Mouse (Mus musculus): ENCODE results near the gene Hist1h2ad. TPM values are rescaled to one million over a fixed set of nuclear protein-coding genes. Genes with fewer than 3 reads are reported as not detected.
"Not testable (repeated sequence)": the region's sequence is repeated elsewhere in the genome, so short reads cannot be mapped to it uniquely, and the experiment has no call there.

The Hist1h2ad gene
- polyA plus RNA-seq, 1 experiment from 2014 or later = 2.6 TPM

DNA sequence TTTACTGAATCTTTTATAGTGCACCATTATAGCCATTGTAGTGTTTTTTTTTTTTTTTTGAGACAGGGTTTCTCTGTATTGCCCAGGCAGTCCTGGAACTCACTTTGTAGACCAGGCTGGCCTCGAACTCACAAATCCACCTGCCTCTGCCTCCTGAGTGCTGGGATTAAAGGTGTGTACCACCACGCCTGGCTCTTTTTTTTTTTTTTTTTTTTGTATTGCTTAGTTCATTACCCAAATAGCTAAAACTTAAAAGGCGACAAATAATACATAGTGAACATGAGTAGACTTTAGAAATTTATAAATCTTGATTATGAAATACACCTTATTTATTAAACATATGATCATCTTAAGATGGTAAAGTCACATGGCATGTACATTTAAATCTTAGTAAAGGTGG lies 32.7 kb upstream of the Hist1h2ad start:
- Histone ChIP-seq H3K36me3 (replicated peaks; ENCODE audit: insufficient read depth, low read length) (no peaks in the 10 kb centered on the region), H3K4me2 (ENCODE audit: low read depth, low read length) (0 out of 2 replicates have a peak overlapping the region, but pooled peaks have one; percentile 77), H3K27me3 (ENCODE audit: insufficient read depth, low read length) (no peaks in the 10 kb centered on the region), H3K4me1 (ENCODE audit: insufficient read depth) (peaks cover 7% of the 10 kb centered on the region; the same call in 1 of the 2 replicates), H3K4me3 (ENCODE audit: low read depth, low read length) (peak overlapping the region; percentile 50; the same call in 1 of the 2 replicates), H3K9me3 (ENCODE audit: low read length) (no peaks in the 10 kb centered on the region), H3K27ac (ENCODE audit: low read depth) (no peak overlapping the region), H3K9ac (replicated peaks) (no peak overlapping the region)
- no peak for DNase-seq
- WGBS (ENCODE audit: insufficient replicate concordance) = 81% methylated on average over 3 of the region's 3 CpGs
- TF ChIP-seq CTCF (IDR thresholded peaks at IDR 0.05; ENCODE audit: low read depth) = no peak
- no peak for TF ChIP-seq EP300 (IDR thresholded peaks at IDR 0.05; ENCODE audit: low read depth)
- ATAC-seq = no peak

DNA sequence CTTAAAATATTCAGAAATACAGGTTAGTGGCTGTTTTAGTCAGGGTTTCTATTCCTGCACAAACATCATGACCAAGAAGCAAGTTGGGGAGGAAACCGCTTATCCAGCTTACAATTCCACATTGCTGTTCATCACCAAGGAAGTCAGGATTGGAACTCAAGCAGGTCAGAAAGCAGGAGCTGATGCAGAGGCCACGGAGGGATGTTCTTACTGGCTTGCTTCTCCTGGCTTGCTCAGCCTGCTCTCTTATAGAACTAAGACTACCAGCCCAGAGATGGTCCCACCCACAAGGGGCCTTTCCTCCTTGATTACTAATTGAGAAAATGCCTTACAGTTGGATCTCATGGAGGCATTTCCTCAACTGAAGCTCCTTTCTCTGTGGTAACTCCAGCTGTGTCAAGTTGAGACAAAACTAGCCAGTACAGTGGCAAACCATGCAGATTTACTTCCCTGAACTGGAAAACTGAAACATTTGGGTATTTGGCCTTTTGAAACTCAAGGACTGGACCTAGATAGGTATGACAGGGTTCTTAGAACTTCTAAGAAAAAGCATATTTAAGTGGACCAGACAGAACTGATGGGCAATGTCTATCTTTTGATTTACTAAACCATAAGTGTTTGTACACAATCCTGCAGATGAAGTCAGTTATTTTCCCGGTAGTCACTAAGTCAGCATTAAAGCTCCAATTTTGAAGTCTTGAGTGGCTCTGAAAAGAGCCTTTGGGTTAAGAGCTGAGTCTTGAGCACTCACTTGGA lies 31.8 kb upstream of the Hist1h2ad start:
- WGBS (ENCODE audit: insufficient replicate concordance) = 11% methylated on average over 3 of the region's 3 CpGs
- Histone ChIP-seq H3K4me3 (ENCODE audit: low read depth, low read length) (peak overlapping the region; percentile 50), H3K4me2 (ENCODE audit: low read depth, low read length) (peak overlapping the region; percentile 77), H3K9ac (replicated peaks) (peak overlapping the region; percentile 67), H3K27ac (ENCODE audit: low read depth) (peak overlapping the region; percentile 93)
- ATAC-seq; H3K4me1 ChIP-seq (ENCODE audit: insufficient read depth); H3K9me3 ChIP-seq (ENCODE audit: low read length); H3K36me3 ChIP-seq (replicated peaks; ENCODE audit: insufficient read depth, low read length); DNase-seq; H3K27me3 ChIP-seq (ENCODE audit: insufficient read depth, low read length): not testable (repeated sequence)

DNA sequence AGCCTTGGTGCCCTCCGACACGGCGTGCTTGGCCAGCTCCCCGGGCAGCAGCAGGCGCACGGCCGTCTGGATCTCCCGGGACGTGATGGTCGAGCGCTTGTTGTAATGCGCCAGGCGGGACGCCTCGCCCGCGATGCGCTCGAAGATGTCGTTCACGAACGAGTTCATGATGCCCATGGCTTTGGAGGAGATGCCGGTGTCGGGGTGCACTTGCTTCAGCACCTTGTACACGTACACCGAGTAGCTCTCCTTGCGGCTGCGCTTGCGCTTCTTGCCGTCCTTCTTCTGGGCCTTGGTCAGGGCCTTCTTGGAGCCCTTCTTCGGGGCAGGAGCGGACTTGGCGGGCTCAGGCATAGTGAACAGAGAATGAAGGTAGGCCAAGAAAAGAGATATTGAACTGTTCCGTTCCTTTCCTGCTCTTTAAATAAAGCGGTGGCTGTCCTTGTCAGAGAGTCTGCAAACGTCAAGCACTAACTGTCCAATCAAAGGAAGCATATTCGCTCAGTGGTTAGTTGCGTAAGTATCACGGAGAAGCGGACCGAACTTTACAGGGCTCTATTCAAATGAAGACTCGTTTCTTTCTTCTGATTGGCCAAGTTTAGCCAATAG lies 31.1 kb upstream of the Hist1h2ad start, which contains the start of gene Hist1h2bh:
Gene Hist1h2bh (minus strand): TSS at position 394 of the 609 bp plus-strand sequence.
- not testable (repeated sequence) for H3K36me3 ChIP-seq (replicated peaks; ENCODE audit: insufficient read depth, low read length); H3K27me3 ChIP-seq (ENCODE audit: insufficient read depth, low read length); H3K4me1 ChIP-seq (ENCODE audit: insufficient read depth); H3K9me3 ChIP-seq (ENCODE audit: low read length)
- WGBS (ENCODE audit: insufficient replicate concordance) = 2% methylated on average over 28 of the region's 42 CpGs
- peak within 1 kb of the TSS; percentile 81 for H3K9ac ChIP-seq (replicated peaks)
- ATAC-seq (peak; percentile 88), DNase-seq (peak; percentile 76)
- peak; percentile 21 for TF ChIP-seq EP300 (IDR thresholded peaks at IDR 0.05; ENCODE audit: low read depth)
- peak within 1 kb of the TSS; percentile 93 for H3K27ac ChIP-seq (ENCODE audit: low read depth)
- peak within 1 kb of the TSS; percentile 77 for H3K4me2 ChIP-seq (ENCODE audit: low read depth, low read length)
- peak within 1 kb of the TSS; percentile 50 for H3K4me3 ChIP-seq (ENCODE audit: low read depth, low read length)

DNA sequence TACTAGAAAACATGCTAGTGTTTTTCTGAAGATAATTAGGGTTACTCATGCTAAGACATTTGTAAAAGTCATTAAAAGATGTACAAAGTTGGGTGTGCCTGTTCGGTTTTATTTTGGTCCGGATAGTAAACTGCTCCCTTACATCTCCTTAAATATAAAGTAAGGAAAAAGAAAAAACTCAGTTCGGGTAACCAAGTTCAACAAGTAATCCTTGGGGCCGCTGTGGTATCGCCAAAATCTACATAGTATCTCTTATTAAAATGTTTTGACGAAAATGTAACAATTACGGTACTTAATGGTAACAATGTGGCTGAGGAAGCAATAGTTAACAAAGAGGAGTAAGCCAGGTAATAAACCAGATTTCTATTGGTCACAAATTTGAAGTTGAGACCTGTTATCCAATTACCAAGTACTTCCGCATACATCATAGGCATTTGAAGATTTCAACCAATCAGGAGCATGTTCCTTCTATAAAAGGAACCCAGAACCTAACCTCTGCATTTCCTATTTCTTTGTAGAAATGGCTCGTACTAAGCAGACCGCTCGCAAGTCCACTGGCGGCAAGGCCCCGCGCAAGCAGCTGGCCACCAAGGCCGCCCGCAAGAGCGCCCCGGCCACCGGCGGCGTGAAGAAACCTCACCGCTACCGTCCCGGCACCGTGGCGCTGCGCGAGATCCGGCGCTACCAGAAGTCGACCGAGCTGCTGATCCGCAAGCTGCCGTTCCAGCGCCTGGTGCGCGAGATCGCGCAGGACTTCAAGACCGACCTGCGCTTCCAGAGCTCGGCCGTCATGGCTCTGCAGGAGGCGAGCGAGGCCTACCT lies 30.0 kb upstream of the Hist1h2ad start, which contains the start of gene Hist1h3f:
Gene Hist1h3f (plus strand): TSS at position 88 of the 822 bp plus-strand sequence.
- Histone ChIP-seq H3K27me3 (ENCODE audit: insufficient read depth, low read length) (no peaks in the 10 kb centered on the region), H3K27ac (ENCODE audit: low read depth) (peak within 1 kb of the TSS; percentile 93), H3K9me3 (ENCODE audit: low read length) (no peaks in the 10 kb centered on the region), H3K4me1 (ENCODE audit: insufficient read depth) (0 out of 2 replicates have a peak, but pooled peaks cover 3% of the 10 kb centered on the region), H3K4me2 (ENCODE audit: low read depth, low read length) (peak within 1 kb of the TSS; percentile 77), H3K9ac (replicated peaks) (peak within 1 kb of the TSS; percentile 81), H3K4me3 (ENCODE audit: low read depth, low read length) (peak within 1 kb of the TSS; percentile 50), H3K36me3 (replicated peaks; ENCODE audit: insufficient read depth, low read length) (no peaks in the 10 kb centered on the region)
- TF ChIP-seq EP300 (IDR thresholded peaks at IDR 0.05; ENCODE audit: low read depth) (peak; percentile 64), CTCF (IDR thresholded peaks at IDR 0.05; ENCODE audit: low read depth) (no peak)
- WGBS (ENCODE audit: insufficient replicate concordance) = under 1% methylated on average over 24 of the region's 45 CpGs
- ATAC-seq (peak; percentile 83), DNase-seq (peak; percentile 69)

DNA sequence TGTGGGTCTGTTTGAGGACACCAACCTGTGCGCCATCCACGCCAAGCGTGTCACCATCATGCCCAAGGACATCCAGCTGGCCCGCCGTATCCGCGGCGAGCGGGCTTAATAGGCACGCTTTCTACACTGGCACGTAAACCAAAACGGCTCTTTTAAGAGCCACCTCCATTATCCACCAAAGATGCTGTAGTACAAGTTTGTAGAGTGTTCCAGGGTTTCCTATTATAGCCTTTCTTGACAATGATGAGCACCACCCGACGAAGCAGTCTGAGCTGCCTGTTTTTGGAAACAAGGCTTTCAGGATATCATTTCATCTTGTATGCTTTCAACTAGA lies 29.4 kb upstream of the Hist1h2ad start:
- not testable (repeated sequence) for DNase-seq; H3K4me1 ChIP-seq (ENCODE audit: insufficient read depth); ATAC-seq; H3K36me3 ChIP-seq (replicated peaks; ENCODE audit: insufficient read depth, low read length); H3K27me3 ChIP-seq (ENCODE audit: insufficient read depth, low read length); H3K9me3 ChIP-seq (ENCODE audit: low read length)
- WGBS (ENCODE audit: insufficient replicate concordance) = 0% methylated on average over 11 of the region's 14 CpGs
- H3K4me2 ChIP-seq (ENCODE audit: low read depth, low read length) = peak overlapping the region; percentile 77; the same call in 1 of the 2 replicates
- H3K9ac ChIP-seq (replicated peaks) = peak overlapping the region; percentile 81
- peak overlapping the region; percentile 93 for H3K27ac ChIP-seq (ENCODE audit: low read depth)
- peak overlapping the region; percentile 49 for H3K4me3 ChIP-seq (ENCODE audit: low read depth, low read length)

DNA sequence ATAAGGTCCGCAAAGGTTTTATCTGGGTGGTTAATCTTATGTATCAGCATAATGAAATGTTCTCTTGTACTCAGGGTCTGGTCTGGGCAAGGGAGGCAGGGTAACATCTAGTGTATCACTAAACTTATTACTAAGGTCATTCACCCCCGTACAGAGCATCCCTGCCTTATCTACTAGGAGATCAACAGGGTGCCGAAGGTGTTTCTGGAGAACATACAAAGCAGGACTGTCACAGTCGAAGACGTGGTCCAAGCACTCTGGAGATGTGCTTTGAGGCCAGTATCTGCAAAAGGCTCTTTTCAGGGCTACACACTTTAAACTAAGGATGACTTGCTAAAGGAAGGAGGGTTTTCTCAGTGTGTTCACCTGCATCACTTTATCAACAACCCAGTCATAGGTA lies 27.5 kb upstream of the Hist1h2ad start:
- no peak overlapping the region for H3K9ac ChIP-seq (replicated peaks)
- 74% methylated on average over 5 of the region's 5 CpGs for WGBS (ENCODE audit: insufficient replicate concordance)
- no peak for TF ChIP-seq CTCF (IDR thresholded peaks at IDR 0.05; ENCODE audit: low read depth)
- TF ChIP-seq EP300 (IDR thresholded peaks at IDR 0.05; ENCODE audit: low read depth) = no peak

More for the DNA sequence above, 27.5 kb upstream of the Hist1h2ad start:
- H3K36me3 ChIP-seq (replicated peaks; ENCODE audit: insufficient read depth, low read length) = no peaks in the 10 kb centered on the region
- H3K4me1 ChIP-seq (ENCODE audit: insufficient read depth) = peaks cover 8% of the 10 kb centered on the region
- H3K4me2 ChIP-seq (ENCODE audit: low read depth, low read length) = 0 out of 2 replicates have a peak overlapping the region, but pooled peaks have one; percentile 56
- no peak overlapping the region for H3K27ac ChIP-seq (ENCODE audit: low read depth)
- H3K27me3 ChIP-seq (ENCODE audit: insufficient read depth, low read length) = no peaks in the 10 kb centered on the region
- DNase-seq (no peak), ATAC-seq (no peak)
- H3K9me3 ChIP-seq (ENCODE audit: low read length) = no peaks in the 10 kb centered on the region
- no peak overlapping the region for H3K4me3 ChIP-seq (ENCODE audit: low read depth, low read length)
